Mouse (Mus musculus): Measurements from ENCODE around the gene Golt1a.
"Not testable (repeated sequence)": the region's sequence is repeated elsewhere in the genome, so short reads cannot be mapped to it uniquely, and the experiment has no call there.

The Golt1a gene

GRCm38 (mm10) chr1:133306842-133307241 is 2.8 kb upstream of the Golt1a start:
- peak in 1 of 2 experiments; percentile 66 for DNase-seq (ENCODE audit: low spot score in 2 of 2)

- DNase-seq (ENCODE audit: low spot score in 2 of 2), result peak in 1 of 2 experiments; percentile 33
Observed at GRCm38 (mm10) chr1:133307318-133307717, 2.3 kb upstream of the Golt1a start.

DNA sequence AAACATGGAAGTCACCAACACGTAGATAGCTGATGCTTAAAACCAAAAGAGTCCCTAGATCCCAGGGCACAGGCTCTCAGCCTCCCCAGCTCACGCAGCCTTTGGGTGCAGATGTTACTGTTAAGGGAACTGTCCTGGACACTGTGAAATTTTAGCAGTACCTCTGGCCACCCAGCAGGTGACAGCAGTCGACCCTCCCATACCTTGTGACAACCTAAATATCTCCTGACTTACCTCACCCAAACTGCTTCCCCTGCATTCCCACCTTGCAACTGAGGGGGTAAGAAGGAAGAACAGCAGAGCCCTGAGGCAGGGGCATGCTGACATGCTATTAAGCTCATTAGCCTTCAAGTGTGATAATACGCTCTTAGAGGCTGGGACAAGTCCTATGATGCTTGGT is 1.6 kb downstream of the Golt1a start:
- DNase-seq (ENCODE audit: low spot score in 2 of 2), result no peak

GRCm38 (mm10) chr1:133311946-133312345 is 2.3 kb downstream of the Golt1a start:
- DNase-seq (ENCODE audit: low spot score in 2 of 2), result peak; percentile 73 to 81

- DNase-seq (ENCODE audit: low spot score in 2 of 2), result peak in 1 of 2 experiments; percentile 40
Observed at GRCm38 (mm10) chr1:133314364-133314763, 4.8 kb downstream of the Golt1a start.

DNA sequence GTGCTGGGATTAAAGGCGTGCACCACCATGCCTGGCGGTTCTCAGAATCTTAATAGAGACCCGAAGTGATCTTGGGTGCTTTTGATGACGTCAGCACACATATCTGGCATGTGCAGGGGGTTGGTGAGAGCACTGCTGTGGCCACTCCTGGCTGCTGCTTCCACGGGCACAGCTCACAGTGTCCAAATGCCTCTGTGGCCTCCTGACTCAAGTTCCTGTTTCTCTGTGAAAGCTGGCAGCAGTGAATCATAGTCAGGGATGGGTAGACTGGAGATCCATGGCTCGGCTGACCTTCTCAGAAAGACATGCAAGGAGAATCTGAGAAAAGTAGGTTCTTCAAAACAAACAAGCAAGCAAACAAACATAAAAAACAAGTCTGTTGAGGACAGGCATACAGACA is 6.2 kb downstream of the Golt1a start:
- no peak for DNase-seq (ENCODE audit: low spot score in 2 of 2)

DNA sequence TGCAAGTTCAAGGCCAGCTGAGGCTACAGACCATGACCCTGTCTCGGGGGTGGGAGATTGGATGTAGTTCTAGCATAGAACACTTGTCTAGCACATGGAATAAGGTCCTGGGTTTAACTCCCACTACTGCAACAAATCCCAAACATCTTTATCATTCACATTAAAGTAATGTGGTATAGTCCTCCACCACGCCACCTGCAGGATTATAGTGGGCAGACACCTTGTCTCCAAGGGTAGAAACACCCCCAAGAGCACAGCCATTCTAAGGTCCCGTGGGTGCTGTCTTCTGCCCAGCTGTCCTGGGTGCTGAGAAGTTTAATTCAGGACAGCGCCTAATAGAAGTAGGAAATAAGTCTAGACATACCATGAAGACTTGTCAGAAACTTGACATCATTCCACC is 7.0 kb downstream of the Golt1a start:
- DNase-seq (ENCODE audit: low spot score in 2 of 2), result no peak

- no peak for DNase-seq (ENCODE audit: low spot score in 2 of 2)
Observed at GRCm38 (mm10) chr1:133317149-133317548, 7.5 kb downstream of the Golt1a start.

DNA sequence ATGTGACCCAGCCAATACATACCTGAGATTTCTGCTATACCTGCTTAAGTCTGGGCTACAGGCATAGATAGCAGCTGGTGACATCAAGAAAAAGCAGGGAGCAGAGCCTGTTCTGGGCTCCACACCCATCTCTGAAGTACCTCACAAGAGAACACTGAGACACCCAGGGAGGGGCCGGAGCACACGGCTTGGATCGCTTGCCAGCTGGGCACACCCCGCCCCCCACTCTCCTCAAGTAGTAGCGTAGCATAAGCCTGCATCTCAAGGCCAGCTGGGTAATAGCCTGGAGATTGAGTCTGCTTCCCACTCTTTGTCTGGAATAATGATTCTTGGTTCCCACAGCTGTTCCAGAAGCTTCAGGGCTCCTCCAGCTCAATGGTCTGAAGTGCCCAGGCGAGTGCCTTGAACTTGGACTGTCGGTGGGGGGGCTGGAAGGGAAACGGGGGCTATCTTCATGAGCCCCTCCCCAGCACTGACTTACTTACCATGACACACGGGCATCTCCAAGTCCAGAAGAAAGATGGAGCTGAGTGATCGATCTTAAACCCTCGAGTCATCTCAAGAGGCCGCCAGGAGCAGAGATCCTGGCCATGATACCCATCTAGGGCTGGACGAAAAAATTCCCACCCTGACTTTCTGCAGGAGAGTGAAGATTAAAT is 11.8 kb downstream of the Golt1a start, which contains the start of gene Kiss1:
Gene Kiss1 (plus strand): TSS at position 609 of the 659 bp plus-strand sequence.
- no peak for DNase-seq (ENCODE audit: low spot score in 2 of 2)

DNA sequence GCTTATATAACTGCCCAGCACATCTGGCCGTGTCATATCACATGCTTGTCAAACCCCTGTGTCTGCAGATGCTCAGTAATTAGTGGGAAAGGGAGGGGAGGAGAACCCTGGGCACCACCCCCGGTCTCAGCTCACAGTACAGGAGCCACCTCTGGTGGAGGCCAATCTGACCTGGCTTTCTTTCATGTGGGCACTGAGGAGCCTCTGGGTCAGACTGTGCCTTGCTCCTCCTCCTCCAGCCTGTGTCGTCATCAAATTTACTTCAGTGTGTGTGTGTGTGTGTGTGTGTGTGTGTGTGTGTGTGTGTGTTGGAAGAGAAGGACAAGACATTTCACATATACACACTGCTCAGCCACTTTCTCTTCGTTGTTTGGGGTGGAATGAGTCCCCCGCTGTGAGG is 13.7 kb downstream of the Golt1a start:
- DNase-seq (ENCODE audit: low spot score in 2 of 2), result no peak

GRCm38 (mm10) chr1:133325951-133326350 is 16.4 kb downstream of the Golt1a start:
- no peak for DNase-seq (ENCODE audit: low spot score in 2 of 2)

GRCm38 (mm10) chr1:133327094-133327493 is 17.5 kb downstream of the Golt1a start:
- no peak for DNase-seq (ENCODE audit: low spot score in 2 of 2)

DNA sequence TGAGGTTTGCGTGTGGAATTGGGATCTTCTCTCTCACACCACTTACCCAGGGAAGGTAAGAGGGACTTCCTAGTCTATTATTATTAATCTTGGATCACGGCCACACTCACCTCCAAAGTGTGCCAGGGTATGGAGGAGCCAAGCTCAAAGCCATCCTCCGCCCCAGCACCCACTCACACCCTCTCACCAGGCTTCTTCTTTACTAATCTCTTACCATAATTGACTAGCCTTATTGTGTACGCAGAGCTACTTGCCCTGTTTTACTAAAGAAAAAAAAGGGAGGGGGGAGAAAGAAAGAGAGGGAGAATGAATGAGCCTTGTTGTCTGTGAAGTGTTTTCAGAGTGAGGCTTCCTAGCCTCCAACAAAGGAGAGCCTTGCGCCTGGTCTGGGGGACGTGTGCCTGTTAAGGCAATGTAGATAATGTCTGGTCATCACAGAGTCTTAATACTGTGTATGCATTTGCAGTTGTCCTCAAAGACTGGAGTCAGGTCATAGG is 18.7 kb downstream of the Golt1a start:
- no peak for DNase-seq (ENCODE audit: low spot score in 2 of 2)

GRCm38 (mm10) chr1:133328896-133329637 is 19.5 kb downstream of the Golt1a start:
- DNase-seq (ENCODE audit: low spot score in 2 of 2), result no peak

DNA sequence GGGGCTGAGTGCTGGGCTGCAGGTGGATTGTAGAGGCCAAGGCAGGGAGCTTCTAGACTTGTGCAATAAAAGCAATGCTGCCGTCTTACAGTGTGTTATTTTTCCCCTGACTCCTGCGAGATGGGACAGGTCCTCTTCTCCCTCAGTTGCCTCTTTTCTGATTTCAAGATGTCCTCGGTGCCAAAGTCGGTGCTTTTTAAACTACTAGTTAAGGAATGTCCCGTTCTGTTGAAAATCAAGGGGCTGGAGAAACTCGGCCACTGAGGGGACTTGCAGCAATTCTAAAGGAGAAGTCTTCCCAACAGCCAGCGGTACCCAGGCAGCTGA is 20.0 kb downstream of the Golt1a start:
- DNase-seq (ENCODE audit: low spot score in 2 of 2), result no peak

DNA sequence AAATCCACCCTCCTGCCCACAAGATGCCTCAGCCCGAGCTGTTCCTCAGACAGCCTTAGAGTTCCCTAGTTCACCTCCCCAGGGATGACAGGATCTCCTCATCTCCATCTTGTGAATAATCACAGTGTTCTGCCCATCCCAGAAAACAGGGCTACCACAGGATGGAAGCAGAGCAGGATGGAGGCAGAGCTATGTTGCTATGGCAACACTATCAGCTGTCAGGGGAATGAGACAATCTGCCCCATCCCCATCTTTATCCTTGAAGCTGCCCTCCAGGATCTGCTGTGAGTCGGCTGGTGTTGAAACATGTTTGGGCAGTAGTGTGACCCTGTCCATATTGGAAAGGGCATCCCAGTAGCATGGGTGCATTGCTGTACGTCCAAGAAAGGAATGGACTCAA is 21.5 kb downstream of the Golt1a start:
- no peak for DNase-seq (ENCODE audit: low spot score in 2 of 2)

DNA sequence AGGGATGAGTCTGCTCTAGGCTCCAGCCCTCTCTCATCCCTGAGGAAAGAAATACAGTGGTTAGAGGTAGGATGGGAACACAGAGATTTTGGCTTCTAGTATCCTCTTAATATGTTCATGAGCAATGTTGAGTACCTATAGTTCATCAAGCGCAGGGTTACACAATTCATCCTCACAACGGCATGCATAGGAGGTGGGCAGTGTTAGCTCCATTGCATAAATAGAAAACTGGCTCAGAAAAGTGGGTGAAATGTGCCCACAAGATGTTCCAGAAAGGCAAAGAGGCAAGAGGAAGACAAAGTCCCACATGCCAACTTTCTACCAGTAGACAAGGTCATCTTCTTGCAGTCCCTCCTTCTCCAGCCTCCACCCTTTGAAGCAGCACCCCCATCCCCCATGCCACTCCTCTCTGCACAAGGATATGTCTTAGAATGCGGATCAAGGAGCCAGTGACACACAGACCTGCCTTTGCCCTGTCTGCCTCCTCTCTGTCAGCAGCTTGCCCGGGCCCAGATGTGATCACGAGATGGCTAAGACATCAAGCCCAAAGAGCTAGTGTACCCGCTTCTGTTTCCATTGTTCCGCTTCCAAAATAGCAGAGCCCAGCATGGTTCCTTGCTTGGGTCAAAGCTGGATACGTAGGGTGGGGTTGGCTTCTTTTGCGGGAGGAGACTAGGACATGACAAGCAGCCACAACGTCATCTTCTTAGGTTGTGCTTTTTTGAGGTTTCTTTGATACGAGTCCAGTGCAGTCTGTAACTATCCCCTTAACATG is 23.2 kb downstream of the Golt1a start:
- no peak for DNase-seq (ENCODE audit: low spot score in 2 of 2)

DNA sequence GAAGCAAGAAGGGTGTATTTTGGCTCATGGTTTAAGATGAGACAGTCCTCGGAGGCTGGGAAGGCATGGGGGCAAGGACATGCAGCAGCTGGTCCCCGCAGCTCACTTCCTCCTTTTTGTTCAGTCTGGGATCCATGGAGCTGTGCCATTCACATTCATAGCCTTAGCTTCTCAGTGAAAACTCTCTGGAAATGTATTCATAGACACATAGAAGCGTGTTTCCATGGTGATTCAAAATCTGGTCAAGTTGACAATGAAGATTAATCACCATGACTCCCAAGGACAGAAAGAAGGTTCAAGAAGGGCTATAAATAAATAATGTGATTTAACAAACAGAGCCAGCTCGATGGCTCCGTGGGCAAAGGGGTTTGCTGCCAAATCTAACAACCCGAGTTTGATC is 24.3 kb downstream of the Golt1a start:
- no peak for DNase-seq (ENCODE audit: low spot score in 2 of 2)

DNA sequence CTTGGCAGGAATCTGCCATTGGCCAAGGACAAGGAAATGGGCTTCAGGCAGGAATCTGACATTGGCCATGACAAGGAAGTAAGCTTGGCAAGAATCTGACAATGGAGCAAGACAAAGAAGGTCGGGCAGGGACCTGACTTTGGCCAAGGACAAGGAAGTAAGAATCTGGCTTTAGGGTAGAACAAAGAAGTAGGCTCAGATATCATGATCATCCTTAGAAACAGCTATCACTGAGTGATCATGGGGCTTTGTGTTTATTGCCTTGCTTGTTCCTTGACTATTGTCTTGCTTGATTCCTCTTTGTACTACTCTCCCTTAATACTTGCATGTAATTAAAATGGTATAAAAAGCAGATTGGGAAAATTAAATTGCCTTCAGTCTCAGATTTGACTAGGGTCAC is 30.8 kb downstream of the Golt1a start:
- DNase-seq (ENCODE audit: low spot score in 2 of 2), result not testable (repeated sequence)

GRCm38 (mm10) chr1:133344357-133344756 is 34.8 kb downstream of the Golt1a start:
- DNase-seq (ENCODE audit: low spot score in 2 of 2), result no peak

GRCm38 (mm10) chr1:133346531-133346930 is 36.9 kb downstream of the Golt1a start:
- DNase-seq (ENCODE audit: low spot score in 2 of 2), result no peak

- no peak for DNase-seq (ENCODE audit: low spot score in 2 of 2)
Observed at GRCm38 (mm10) chr1:133347226-133347625, 37.6 kb downstream of the Golt1a start.
